Mouse (Mus musculus) left cerebral cortex, postnatal 25 days (tissue): Measurements from ENCODE around the gene Secisbp2. TPM values are rescaled to one million over a fixed set of nuclear protein-coding genes. Genes with fewer than 3 reads are reported as not detected.
A peak's percentile ranks its signal among the peaks of the same experiment; 100 is the strongest.

Experiments used
- DNase-seq, 2 experiments: peaks; one replicate each; pipeline ENCODE4 v3.0.0; 2022; ENCODE audit warnings: low spot score in 2 of 2, mixed read lengths in 1 of 2
- intact Hi-C: fragments of 180-260 bp; cut with DNase I; formaldehyde crosslinking; loops from one replicate; pipeline ENCODE4 v1.15.1; 2025
- total RNA-seq, 2 experiments: library from RNA; stranded (reverse); gene quantifications; 2 replicates each; pipeline ENCODE4 v1.2.3; 2021

The Secisbp2 gene
- total RNA-seq, 2 experiments from 2014 or later, result 19.4 to 20.3 TPM

DNA sequence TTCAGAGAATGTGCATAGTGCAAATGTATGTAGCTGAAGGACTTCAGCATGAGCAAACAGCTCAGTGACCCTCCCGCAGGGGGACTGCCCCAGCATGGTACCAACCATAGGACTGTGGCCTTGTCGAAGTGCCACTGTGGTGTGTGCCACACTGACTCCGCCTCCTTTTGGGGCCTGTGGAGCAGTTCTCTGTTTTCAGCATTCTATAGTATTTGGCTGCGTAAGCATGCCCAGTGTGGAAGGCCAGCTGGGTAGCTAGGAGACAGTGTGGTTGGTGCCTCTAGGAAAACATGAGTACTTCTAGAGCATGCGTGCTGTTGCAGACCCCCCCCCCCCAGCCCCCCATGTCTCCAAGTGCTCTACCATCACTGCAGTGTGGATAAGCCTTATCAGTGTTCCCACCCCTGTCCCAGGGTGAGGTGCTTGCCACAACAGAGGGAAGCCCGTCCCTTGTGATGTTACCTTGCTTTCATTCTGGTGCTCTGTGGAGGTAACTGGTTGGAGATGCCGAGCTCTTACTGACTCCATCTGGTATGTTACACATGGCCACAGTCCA is 26.2 kb downstream of the Secisbp2 start:
- no peak for DNase-seq
- intact Hi-C loops, result no loop called here

DNA sequence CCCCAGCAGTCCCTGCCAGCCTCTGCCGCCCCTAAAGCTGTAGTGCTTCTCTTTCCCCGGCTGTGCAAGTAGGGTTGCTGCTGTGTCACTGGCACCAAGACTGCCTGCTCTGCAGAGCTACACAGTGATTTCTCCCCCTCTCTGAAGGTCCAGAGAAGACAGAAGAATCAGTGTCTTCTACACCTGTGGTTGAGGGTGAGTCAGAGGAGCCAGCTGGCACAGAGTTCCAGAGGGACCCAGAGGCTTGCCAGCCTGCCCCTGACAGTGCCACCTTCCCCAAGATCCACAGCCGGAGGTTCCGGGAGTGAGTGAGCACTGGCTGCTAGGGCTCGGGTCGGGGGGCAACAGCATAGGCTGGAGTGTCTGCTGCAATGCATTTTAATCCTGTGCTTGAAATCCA is 27.2 kb downstream of the Secisbp2 start:
- no peak for DNase-seq
- intact Hi-C loops, result no loop called here

DNA sequence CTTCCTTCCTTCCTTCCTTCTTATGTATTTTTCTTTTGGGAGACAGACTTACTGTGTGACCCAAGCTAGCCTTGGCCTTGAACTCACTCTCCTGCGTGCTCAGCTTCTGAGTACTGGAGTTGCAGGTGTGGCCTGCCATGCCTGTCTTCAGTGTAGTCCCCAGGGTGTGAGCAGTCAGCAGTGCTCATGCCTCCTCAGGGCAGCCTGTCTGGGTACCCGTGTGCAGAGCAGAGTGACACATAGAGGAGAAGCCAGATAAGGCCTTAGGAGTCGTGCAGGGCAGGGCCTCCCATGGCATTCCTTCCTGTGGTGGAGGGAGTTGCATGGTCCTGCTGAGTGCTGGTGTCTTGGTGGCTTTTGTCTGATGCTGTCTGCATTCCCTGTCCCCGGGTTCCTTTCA is 27.8 kb downstream of the Secisbp2 start:
- intact Hi-C loops, result no loop called here

DNA sequence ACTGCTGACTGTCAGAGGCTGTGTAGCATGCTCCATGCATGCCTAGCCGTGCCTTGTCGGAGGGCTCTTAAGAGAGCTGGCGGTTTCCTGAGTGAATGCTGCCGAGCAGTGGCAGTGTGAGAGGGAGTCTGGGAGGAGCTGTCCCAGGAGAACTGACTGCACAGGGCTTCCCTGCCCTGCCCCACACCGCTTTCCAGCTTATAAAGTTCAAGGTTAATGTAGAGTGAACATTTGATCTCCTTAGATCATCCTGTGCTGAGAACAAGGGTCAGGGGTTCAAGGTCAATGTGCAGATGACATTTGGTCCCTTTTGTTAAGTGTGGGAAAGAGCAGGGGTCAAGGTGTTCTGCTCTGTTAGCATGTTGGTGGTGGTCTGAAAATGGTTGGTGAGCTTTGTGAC is 29.6 kb downstream of the Secisbp2 start:
- no peak for DNase-seq
- intact Hi-C loops, result no loop called here

More for the DNA sequence above, 27.8 kb downstream of the Secisbp2 start:
- DNase-seq, result no peak

DNA sequence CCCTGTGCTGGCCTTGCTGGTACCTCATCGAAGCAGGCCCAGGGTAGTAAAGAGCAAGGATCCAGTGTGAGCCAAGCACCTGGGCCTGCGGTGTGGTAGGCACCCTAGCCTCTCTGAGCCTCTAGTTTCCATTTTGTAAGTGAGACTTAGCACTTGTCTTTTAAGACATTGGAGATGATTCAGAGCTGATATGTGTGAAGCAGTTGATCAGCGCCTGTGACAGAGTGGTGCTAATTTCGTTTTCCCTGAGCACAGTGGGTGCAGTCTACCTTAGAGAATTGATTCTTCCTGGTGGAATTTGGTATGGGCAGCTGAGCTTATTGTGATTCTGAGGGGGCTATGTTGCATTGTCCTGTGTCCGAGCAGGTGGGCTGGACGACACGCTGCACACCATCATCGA is 30.1 kb downstream of the Secisbp2 start:
- DNase-seq, result peak in 1 of 2 experiments; percentile 41
- intact Hi-C loops, result no loop called here

DNA sequence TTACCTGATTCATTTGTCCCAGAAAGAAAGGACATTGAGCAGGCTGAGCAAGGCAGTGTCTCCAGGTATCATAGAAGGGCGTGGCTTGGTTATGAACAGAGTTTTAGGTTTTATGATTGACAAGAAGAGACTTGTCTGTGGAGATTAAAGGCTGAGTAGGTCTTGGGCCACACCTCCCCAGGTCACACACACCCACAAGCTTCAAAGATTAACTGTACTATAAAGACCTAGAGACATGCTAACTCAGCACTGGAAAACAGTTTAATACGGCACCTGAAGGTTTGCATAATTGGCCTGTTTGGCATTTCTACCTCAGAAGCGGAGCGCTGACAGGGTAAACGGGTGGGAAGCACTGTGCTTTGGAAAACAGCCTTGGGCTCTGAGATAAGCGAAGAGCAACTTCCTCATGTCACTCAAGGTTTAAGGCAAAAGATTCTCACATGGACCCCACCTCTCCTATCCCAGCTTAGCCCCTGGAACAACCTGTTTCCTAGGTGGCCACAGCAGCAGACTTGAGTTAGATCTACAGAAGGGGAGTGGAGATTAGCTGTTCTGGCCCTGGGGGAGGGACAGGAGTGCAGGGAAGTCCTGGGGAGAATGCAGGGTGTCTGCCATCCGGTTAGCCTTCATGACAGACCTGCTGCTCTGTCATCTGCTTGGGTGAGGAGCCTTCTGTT is 33.9 kb downstream of the Secisbp2 start:
- intact Hi-C loops, result no loop called here
- DNase-seq, result no peak

DNA sequence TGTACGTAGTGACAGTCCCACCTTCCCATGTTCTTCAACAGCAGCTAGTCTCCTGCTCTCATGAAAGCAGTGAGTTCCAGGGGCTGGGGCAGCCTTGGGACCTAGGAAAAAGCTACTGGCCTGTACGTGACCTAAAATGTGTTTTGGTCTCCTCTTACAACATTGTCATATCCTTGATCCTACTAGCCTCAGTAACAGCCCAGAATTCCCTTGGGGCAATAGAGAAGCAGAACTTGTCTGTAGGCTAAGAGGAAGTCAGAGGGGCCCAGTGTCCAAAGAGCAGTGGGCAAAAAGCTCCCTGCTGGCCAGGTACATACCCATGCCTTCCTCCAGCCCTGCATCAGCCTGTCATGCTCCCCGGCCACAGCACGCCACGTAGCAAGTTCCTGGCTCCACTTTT is 35.5 kb downstream of the Secisbp2 start:
- no peak for DNase-seq
- intact Hi-C loops, result no loop called here

DNA sequence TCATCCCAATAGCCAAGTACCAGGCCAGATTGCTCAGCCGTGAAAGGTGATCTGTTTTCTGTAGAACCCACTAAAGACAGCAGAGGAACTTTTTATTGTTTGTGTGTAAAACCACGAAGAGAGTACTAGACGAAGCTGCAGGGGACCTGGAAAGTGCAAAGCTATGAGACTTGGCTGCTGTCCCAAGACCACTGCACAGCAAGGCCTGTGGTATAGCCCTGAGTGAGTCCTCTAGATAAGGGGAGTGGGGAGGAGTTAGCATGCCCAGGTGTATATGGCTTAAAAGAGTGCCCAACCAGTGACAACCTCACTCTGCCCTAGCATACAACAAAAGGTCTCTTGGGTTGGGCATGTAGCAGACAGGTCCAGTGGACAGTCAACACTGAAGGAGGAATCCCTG is 37.2 kb downstream of the Secisbp2 start:
- no peak for DNase-seq
- intact Hi-C loops, result no loop called here

DNA sequence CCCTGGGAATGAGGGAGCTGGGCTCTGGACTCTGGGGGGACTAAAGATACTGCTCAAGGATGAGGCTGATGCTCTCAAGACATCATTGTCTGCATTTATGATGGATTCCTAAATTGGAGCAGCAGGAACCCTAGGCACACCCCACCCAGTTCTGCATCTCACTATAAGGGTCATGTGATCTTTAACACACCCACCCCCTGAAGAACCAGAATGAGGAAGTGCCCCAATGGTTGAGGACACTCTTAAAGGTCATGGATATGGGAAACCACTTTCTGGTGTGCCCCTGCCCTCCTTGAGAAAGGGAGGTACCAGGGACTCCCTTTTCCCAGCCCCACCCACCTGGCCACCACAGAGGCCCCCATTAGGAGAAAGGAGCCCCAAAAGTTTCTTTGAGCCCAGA is 45.0 kb downstream of the Secisbp2 start:
- DNase-seq, result no peak
- intact Hi-C loops, result no loop called here

DNA sequence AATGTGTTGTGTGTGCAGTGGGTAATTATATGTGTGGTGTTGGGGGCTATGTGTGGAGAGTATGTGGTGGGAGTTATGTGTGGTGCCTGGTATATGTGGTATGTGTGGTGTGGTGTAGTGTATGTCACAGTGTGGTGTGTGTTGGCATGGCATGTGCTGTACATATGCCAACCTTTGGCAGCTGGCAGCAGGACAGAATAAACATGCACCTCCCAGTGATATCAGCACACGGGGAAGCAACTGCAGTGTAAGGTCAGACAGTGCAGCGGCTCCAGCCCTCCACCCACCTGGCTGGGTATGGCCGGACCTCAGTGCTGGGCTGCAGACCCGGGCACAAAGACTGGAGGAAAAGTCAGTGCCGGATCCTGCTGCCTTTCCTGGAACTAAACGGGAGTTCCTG is 46.0 kb downstream of the Secisbp2 start:
- DNase-seq, result no peak
- intact Hi-C loops, result no loop called here

DNA sequence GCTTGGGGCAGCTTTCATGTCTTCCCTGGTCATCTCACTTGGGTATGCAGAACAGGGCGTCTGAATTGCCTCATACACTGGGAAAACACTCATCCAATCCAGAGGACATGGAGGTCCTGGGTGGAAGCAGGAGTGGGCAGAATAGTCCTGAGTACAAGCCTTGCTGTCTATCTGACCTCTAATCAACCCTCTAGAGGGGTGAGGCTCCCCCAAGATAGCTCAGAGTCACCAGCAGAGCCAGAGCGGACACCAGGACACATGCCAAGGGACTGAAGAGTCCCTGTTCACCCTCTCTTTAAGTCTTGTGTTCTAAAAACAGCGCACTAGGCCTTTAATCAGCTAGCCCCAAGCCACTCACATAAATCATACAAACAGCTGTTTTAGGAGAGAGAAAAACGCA is 46.4 kb downstream of the Secisbp2 start:
- no peak for DNase-seq
- intact Hi-C loops, result no loop called here

DNA sequence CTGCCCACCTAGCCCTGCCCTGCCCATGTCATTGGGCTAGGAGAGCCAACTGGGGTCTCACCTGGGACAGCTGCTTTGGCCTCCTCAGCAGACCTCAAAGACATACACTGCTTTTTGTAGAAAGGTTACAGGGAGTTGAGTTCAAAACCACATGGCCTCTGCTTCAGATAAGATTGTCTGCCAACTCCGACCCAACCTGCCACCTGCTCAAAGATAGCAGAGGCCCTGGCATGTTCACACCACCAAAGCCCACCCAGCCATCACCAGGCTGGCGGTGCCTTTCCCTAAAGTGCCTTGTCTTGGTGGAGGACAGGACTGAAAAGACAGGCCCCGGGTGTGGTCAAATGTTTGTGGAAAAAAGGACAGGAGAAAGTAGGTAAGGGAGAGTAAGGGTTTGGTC is 46.8 kb downstream of the Secisbp2 start:
- no peak for DNase-seq
- intact Hi-C loops, result no loop called here

DNA sequence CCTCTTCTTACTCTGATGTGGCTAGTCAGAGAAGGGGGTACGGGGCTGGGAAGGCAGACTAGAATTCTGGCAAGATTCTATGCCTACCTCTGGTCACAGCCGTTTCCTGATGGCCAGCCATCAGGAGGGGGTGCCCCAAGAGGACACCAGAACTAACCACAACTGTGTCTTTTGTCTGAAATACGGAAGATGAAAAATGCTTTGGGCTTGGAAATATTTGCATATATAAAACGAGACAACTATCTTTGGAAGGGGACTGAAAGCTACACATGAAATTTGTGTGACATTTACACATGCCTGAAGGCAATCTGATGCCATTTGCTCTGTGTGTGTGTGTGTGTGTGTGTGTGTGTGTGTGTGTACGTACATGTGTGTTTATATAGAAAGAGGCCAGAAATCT is 52.4 kb downstream of the Secisbp2 start:
- intact Hi-C loops, result no loop called here
- DNase-seq, result no peak

DNA sequence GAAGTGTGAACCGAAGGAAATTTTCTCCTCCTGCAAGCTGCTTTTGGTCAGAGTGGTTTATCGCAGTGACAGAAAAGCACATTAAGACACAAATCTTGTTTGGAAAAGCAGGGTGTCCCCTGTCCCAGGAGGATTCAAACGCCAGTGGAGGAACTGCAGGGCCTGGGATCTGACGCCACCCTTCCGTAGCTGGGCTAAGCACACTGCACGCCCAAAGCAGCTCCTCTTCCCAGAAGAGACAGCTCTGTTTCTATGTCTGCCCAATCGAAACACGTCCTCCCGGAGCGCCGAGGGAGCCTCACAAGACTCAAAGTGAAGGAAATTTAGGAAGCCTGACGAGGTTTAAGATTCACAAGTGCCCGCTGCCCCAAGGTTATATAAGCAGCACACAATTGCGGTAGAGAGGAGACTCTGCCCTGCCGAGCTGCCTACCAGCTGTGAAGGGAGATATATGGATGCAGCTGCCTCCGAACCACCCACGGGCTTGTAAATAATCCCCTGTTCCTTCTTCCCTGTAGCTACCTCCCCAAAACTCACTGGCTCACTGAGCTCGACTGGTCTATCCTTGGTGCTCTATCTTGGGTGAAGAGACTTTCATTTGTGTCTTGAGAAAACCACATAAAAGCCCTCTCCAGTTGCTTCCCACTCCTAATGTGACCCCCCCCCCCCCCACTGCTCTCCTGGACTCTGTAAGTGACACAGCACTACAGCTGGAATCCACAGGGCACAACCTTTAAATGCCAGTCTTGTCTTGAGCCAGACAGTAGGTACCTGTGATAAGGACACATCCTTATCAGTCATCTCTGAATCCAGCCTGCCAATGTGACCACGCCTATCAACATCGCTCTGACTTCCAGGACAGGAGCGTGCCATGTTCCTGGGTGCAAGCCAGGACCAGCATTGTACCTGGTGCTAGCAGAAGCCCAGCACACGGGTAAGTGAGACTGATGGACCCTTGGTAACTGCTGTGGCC is 54.7 kb downstream of the Secisbp2 start:
- DNase-seq, result peak in 1 of 2 experiments; percentile 47
- intact Hi-C loops, result no loop called here

DNA sequence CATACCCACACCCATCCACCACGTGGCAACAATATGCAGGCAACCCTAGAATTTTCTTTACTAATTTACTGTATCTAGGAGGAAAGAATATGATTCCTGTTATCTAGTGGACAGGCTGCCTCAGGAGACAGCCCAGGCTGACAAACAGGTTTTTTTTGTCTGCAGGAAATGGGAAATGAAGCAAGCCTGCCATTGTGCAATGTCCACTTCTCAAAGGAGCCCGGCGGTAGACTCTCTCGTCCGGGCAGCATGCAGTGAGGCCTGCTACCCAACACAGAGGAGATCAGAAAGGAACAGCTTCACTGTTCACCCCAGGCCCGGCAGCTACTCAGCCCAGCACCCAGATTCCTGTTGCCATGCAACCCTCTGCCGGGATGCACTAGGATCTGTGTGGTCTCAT is 59.2 kb downstream of the Secisbp2 start:
- intact Hi-C loops, result no loop called here
- DNase-seq, result no peak

DNA sequence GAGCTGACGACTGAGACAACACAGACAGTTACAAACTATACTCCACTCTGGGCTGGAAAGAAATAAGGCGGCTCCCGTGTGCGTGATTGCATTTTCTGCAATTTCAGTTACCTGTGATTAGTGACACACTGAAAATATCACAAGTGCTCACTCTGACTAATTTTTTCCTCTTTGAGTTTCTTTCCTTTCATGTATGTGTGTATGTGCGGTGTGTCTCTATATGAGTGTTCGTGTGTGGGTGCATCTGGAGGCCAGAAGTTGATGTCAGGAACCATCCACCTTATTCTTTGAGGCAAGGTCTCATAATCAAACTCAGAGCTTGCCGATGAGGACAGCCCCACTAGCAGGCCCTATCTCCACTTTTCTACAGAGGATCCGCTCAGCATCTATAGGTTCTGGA is 60.5 kb downstream of the Secisbp2 start:
- no peak for DNase-seq
- intact Hi-C loops, result no loop called here

DNA sequence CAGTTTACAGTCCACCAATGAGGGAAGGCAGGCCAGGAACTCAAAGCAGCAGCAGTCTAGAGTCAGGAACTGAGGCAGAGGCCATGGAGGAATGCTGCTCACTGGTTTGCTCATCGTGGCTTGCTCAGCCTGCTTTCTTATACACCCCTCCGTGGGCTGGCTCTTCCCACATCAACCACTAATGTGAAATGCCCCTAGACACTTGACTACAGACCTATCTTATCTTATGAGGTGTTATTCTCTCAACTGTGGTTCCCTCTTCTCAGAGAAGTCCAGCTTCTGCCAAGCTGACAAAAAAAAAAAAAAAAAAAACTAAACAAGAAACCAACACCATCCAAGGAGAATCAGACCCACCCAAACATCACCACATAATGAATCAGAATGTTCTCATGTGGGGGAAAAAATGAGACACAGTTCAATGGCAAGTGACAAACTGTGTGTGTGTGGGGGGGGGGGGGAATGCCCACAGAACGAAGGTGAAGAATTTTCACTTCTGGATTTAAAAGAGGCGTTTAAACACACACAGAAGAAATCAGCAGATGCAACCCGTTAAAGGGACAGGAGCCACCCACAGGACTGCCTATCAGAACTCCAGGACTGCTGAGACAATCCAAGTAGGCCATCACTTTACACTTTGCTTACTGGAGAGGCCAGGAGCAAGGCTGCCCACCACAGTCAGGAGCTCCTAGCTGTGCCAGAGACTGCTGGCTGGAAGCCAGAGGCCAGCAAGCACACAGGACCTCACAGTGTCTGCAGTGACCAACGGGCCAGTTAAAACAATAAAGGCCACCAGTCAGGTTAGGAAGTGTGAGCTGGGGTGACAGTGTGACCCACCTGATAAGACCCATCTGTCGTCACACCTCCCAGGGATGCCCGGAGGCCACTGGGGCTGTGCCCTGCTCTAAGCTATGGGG is 65.1 kb downstream of the Secisbp2 start:
- intact Hi-C loops, result loop anchor here (5.0 kb wide), 1 partner anchor 66 kb away; no protein-coding TSS in a partner anchor
- DNase-seq, result peak in 1 of 2 experiments; percentile 50

DNA sequence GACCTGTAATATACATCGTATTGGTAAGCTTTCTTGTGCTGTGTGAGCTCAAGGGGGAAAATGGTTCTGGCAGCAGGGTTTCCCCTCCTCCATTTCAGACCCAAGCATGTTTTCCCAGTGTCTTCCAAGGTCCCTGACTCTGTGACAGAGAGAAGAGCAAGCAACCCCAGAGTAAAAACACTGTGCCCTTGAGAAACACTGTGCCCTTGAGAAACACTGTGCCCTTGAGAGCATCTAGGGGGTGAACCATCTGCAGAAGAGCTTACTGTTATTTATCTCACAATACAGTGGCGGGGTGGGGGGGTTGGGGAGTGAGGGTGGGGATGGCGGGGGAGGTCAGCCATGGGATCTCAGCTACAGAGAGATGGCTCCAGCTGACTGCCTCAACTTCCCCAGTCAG is 67.8 kb downstream of the Secisbp2 start:
- intact Hi-C loops, result loop anchor here (5.0 kb wide), 1 partner anchor 63 kb away; no protein-coding TSS in a partner anchor

DNA sequence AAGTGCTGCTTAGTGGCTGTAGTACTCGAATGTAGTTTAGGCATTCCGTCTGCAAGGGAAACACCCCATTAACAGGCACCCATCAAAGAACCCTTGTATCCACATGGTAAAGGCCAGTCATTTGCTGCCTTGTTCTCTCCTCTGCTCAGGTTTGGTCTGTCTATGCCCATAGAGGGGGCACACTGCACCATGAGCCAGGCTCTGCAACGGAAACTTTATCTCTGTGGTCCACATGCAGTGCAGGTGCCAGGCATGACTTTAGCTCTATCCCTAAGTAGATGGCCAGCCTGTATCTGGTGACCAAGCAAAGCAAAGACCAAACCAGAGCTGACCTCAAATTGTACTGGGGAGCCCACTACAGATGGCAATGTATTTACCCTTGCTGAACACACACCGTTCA is 69.1 kb downstream of the Secisbp2 start:
- intact Hi-C loops, result no loop called here
- DNase-seq, result no peak

More for the DNA sequence above, 67.8 kb downstream of the Secisbp2 start:
- DNase-seq, result no peak

DNA sequence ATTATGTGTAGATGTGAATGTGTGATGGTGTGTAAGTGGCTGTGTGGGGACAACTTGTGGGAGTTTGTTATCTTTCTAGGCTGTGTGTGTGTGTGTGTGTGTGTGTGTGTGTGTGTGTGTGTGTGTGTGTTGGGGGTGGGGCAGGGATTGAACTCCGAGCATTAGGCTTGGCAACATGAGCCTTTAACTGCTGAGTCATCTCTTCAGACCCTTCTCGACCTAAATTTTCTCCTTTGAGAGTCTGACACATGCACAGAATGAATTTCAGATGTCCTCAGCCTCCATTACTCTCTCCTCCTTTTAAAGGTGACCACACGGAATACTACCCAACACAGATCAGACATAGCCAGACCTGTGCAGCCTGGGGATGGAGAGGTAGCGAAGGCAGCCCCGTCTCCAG is 71.6 kb downstream of the Secisbp2 start:
- intact Hi-C loops, result no loop called here
- DNase-seq, result no peak
